Mouse (Mus musculus): ENCODE measurements around the gene Zfp111. TPM values are rescaled to one million over a fixed set of nuclear protein-coding genes. Genes with fewer than 3 reads are reported as not detected.

The Zfp111 gene
- polyA plus RNA-seq, 1 experiment = not detected

DNA sequence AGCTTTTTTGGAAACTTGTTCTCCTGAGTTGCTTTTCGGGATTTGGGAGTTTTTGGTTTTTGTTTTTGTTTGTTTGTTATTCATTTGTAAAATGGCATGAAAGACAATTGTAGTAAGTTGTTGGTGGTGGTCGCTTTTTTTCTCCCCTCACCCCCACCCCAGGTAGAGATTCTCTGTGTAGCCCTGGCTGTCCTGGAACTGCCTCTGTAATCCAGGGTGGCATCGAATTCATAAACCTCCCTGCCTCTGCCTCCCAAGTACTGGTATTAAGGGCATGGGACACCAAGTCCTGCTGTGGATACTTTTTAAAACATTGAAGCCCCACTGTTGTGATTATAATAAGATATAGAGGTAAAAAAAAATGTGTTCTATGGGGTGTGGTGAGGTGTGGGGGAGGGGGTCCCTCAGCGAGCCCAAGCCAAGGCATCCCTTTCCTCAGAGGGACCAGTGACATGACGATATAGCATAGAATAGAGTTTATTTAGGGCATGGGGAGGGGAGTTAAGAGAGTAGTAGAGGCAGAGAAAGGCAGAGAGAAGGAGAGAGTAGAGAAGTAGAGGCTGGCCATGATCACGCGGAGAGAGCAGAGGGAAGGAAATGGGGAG is 2.9 kb downstream of the Zfp111 start:
- WGBS = 56% methylated on average over 7 of the region's 7 CpGs
- H3K4me1 ChIP-seq (ENCODE audit: control insufficient read depth, insufficient read depth, low read length) = peaks cover 2% of the 10 kb centered on the region; the same call in 1 of the 2 replicates
- no peak for TF ChIP-seq CTCF (IDR thresholded peaks at IDR 0.05; ENCODE audit: insufficient read depth, low read depth, low read length)
- no peak for TF ChIP-seq POLR2A (IDR thresholded peaks at IDR 0.05; ENCODE audit: insufficient read depth, low read depth, low read length)
- no peak overlapping the region for H3K4me3 ChIP-seq (ENCODE audit: insufficient read depth, low read depth, low read length)
- no peak overlapping the region for H3K27ac ChIP-seq (ENCODE audit: insufficient read depth, low read depth, low read length)

DNA sequence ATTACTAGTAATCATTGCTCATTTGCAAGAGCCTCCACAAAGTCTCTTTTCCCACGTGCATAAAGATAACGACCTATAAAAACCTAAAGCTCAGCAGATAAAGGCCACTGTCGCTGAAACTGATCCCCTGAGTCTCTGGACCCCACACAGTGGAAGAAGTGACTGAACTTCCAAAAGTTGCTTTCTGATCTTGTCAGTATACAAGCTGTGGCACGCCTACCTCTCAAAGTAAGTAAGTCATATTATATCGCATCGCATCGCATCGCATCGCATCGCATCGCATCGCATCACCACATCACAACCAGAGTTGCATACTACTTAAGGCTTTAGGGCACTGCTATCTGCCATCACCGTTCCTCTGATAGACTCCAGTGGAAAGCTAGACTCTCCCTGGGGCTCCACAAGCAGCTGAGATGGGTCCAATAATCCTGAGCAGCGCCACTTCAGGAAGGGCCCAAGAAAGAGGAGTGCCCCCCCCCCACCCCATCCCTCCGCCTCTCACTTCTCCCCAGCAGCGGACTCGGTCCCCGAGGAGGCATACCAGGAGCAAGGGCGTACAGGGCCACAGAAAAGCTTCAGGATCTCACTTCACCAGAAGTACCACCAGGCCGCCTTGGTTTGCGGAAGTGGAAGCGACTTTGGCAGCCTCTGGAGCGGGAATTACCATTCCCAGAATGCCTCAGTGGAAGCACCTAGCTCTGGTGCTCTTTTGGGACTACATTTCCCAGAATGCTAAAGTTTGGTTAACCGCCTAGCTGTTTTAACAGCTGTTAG is 3.6 kb downstream of the Zfp111 start:
- peaks cover 2% of the 10 kb centered on the region; the same call in 1 of the 2 replicates for H3K4me1 ChIP-seq (ENCODE audit: control insufficient read depth, insufficient read depth, low read length)
- TF ChIP-seq CTCF (IDR thresholded peaks at IDR 0.05; ENCODE audit: insufficient read depth, low read depth, low read length) (no peak), POLR2A (IDR thresholded peaks at IDR 0.05; ENCODE audit: insufficient read depth, low read depth, low read length) (peak; percentile 48; the same call in 1 of the 2 replicates)
- no peak overlapping the region for H3K27ac ChIP-seq (ENCODE audit: insufficient read depth, low read depth, low read length)
- peak overlapping the region; percentile 77 for H3K4me3 ChIP-seq (ENCODE audit: insufficient read depth, low read depth, low read length)
- 9% methylated on average over 24 of the region's 24 CpGs for WGBS

DNA sequence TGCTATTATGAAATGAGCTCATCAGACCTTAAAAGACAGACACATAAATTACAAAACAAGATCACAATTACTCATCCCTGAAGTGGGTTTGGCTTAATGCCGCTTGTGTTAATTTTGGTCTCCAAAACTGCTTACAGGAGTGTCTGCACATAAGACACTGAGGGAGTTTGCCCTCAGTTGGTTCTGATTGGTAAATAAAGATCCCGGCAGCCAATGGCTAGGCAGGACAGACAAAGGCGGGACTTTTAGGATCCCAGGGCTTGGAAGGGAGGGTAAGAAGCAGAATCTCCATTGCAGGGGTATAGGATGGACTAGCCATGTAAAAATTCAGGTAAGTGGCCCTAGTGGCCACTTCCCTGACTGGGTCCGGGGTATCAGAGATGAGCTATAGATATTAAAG is 14.3 kb downstream of the Zfp111 start:
- 91% methylated on average over 4 of the region's 4 CpGs for WGBS
- Histone ChIP-seq H3K27ac (ENCODE audit: insufficient read depth, low read depth, low read length) (no peak overlapping the region), H3K4me3 (ENCODE audit: insufficient read depth, low read depth, low read length) (no peak overlapping the region), H3K4me1 (ENCODE audit: control insufficient read depth, insufficient read depth, low read length) (no peaks in the 10 kb centered on the region)
- no peak for TF ChIP-seq POLR2A (IDR thresholded peaks at IDR 0.05; ENCODE audit: insufficient read depth, low read depth, low read length)
- TF ChIP-seq CTCF (IDR thresholded peaks at IDR 0.05; ENCODE audit: insufficient read depth, low read depth, low read length) = no peak

DNA sequence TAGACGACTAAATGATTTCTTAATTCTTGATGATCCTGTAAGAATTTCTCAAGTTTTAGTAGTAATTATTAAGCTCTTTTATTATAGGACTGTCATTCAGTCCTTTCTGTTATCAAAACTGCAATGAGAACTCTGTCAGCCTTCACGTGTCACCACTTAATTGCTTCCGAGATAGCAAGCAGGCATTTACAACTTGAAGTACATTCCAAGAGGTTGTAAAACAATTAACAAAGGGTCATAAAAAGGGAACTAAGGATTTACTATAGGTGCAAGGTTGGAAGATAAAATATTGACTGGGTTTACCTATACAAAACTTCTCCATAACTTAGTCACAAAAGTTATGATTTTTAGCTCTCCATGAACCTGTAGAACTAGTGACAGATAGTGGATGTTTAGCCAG is 18.1 kb downstream of the Zfp111 start:
- 96% methylated on average over 3 of the region's 3 CpGs for WGBS
- H3K27ac ChIP-seq (ENCODE audit: insufficient read depth, low read depth, low read length) = no peak overlapping the region
- no peaks in the 10 kb centered on the region for H3K4me1 ChIP-seq (ENCODE audit: control insufficient read depth, insufficient read depth, low read length)
- TF ChIP-seq CTCF (IDR thresholded peaks at IDR 0.05; ENCODE audit: insufficient read depth, low read depth, low read length) (no peak), POLR2A (IDR thresholded peaks at IDR 0.05; ENCODE audit: insufficient read depth, low read depth, low read length) (no peak)
- no peak overlapping the region for H3K4me3 ChIP-seq (ENCODE audit: insufficient read depth, low read depth, low read length)

DNA sequence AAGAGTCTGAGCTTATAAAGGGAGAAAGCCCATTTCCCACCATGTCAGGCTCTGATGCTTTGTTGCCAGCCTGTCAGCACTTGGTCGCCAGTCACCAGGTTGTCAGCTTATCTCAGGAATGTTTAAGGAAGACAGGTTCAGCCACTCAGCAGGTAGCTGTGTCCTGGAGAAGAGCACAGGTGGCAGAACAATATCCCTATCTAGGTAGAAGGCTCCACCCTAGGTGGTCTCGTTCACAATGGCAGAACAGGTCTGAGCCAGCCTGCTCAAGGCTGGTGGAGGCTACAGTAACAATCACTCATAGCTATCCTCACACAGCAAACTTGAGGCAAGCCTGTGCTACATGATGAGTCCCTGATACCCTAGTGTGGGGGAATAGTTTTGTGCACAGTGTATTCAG is 19.9 kb downstream of the Zfp111 start:
- Histone ChIP-seq H3K27ac (ENCODE audit: insufficient read depth, low read depth, low read length) (no peak overlapping the region), H3K4me1 (ENCODE audit: control insufficient read depth, insufficient read depth, low read length) (no peaks in the 10 kb centered on the region), H3K4me3 (ENCODE audit: insufficient read depth, low read depth, low read length) (no peak overlapping the region)
- WGBS = 92% methylated on average over 2 of the region's 2 CpGs
- no peak for TF ChIP-seq CTCF (IDR thresholded peaks at IDR 0.05; ENCODE audit: insufficient read depth, low read depth, low read length)
- no peak for TF ChIP-seq POLR2A (IDR thresholded peaks at IDR 0.05; ENCODE audit: insufficient read depth, low read depth, low read length)

DNA sequence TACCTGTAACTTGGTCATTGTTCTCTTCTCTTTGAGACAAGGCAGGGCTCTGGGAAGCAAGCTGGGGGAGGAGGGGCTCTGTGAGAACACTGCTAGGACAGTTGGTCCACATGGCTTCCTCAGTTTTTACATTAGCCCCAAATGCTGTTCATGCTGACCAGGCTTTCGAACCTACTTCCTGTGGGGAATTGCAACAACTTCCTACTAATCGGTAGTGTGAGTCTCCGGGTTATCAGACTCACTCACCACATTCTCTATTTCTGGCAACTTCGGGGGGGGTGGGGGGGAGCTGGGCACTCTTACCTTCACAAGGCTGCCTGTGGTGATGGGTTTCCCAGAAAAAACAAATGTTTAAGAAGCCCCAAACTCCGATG is 21.7 kb downstream of the Zfp111 start:
- no peaks in the 10 kb centered on the region for H3K4me1 ChIP-seq (ENCODE audit: control insufficient read depth, insufficient read depth, low read length)
- TF ChIP-seq CTCF (IDR thresholded peaks at IDR 0.05; ENCODE audit: insufficient read depth, low read depth, low read length) (no peak), POLR2A (IDR thresholded peaks at IDR 0.05; ENCODE audit: insufficient read depth, low read depth, low read length) (no peak)
- H3K27ac ChIP-seq (ENCODE audit: insufficient read depth, low read depth, low read length) = no peak overlapping the region
- no peak overlapping the region for H3K4me3 ChIP-seq (ENCODE audit: insufficient read depth, low read depth, low read length)
- WGBS = 74% methylated on average over 5 of the region's 5 CpGs

DNA sequence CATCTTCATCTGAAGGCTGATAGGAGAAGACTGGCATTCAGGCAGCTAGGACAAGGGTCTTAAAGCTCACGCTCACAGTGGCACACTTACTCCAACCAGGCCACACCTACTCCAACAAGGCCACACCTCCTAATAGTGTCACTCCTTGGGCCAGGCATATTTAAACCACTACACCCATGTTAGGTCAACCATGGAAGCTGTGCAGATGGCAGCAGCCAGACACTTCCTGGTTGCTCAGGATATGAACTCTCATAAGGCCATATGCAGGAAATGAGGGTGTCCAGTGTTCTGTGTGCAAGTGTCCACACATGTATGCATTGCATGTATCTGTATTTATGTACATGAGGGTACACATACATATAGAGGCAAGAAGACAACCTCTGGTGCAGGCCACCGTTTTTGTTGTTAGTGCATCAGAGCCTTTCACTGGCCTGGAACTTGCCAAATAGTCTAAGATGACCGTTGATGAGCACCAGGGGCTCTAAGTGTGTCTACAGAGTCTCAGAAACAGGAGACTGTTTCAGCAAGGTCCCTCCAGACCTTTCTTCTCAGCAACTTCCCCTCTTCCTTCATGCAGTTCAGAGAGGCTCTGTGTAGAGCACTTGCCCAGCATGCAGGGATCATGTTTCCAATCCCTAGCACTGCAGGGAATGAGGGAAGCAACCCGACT is 22.2 kb downstream of the Zfp111 start:
- no peak overlapping the region for H3K4me3 ChIP-seq (ENCODE audit: insufficient read depth, low read depth, low read length)
- WGBS = 64% methylated on average over 4 of the region's 4 CpGs
- TF ChIP-seq POLR2A (IDR thresholded peaks at IDR 0.05; ENCODE audit: insufficient read depth, low read depth, low read length) (no peak), CTCF (IDR thresholded peaks at IDR 0.05; ENCODE audit: insufficient read depth, low read depth, low read length) (no peak)
- no peak overlapping the region for H3K27ac ChIP-seq (ENCODE audit: insufficient read depth, low read depth, low read length)
- no peaks in the 10 kb centered on the region for H3K4me1 ChIP-seq (ENCODE audit: control insufficient read depth, insufficient read depth, low read length)

DNA sequence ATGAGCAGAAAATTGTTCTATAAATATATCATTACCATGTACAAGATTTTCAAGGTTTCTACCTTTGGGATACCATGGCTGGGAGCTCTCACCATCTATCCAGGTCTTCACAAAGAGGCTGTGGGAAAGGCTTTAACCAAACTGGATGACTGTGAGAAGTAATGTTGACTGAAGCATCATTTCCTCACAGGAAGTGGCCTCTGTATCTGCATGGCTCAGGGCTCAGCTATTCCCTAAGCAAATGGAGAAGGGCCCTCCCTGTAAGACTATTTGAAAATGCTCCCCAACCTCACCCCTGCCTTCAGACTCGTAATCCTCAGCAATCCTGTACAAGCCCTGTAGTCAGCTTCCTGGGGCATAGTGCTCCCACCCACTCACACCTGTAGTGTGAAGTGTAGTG is 23.6 kb downstream of the Zfp111 start:
- H3K4me1 ChIP-seq (ENCODE audit: control insufficient read depth, insufficient read depth, low read length) = no peaks in the 10 kb centered on the region
- no peak overlapping the region for H3K27ac ChIP-seq (ENCODE audit: insufficient read depth, low read depth, low read length)
- 65% methylated on average over 1 of the region's 1 CpGs for WGBS
- H3K4me3 ChIP-seq (ENCODE audit: insufficient read depth, low read depth, low read length) = no peak overlapping the region
- TF ChIP-seq POLR2A (IDR thresholded peaks at IDR 0.05; ENCODE audit: insufficient read depth, low read depth, low read length) (no peak), CTCF (IDR thresholded peaks at IDR 0.05; ENCODE audit: insufficient read depth, low read depth, low read length) (no peak)

DNA sequence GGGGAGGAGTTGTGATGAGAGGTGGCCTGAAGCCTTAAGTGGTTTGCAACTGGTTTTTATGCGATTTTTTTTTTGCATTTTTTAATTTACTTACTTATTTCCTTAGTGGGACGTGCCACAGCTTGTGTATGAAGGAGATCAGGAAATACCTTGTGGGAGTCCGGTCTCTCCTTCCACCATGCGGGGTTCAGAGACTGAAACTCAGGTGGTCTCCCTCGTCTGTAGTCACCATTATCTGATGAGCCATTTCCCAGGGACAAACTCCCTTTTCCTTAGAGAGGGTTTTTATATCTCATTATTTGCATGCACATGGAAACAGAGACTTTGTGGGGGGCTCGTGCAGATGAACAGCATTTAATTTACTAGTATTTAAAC is 35.9 kb downstream of the Zfp111 start:
- 48% methylated on average over 6 of the region's 6 CpGs for WGBS
- H3K4me1 ChIP-seq (ENCODE audit: control insufficient read depth, insufficient read depth, low read length) = no peaks in the 10 kb centered on the region
- no peak overlapping the region for H3K27ac ChIP-seq (ENCODE audit: insufficient read depth, low read depth, low read length)
- no peak for TF ChIP-seq CTCF (IDR thresholded peaks at IDR 0.05; ENCODE audit: insufficient read depth, low read depth, low read length)
- TF ChIP-seq POLR2A (IDR thresholded peaks at IDR 0.05; ENCODE audit: insufficient read depth, low read depth, low read length) = no peak
- peak overlapping the region; percentile 93 for H3K4me3 ChIP-seq (ENCODE audit: insufficient read depth, low read depth, low read length)
